Mouse (Mus musculus) G1E (cell line): ENCODE data around the gene Syt11.

Source experiments
- CTCF ChIP-seq: IDR thresholded peaks from 2 replicates; pipeline ENCODE4 v1.5.1; 2012; ENCODE audit warnings: low read depth, low read length, inconsistent platforms, mixed read lengths
- GATA1 ChIP-seq: IDR thresholded peaks from 2 replicates; pipeline ENCODE4 v1.6.1; 2012; ENCODE audit warnings: borderline replicate concordance, low read length, inconsistent platforms, mixed read lengths
- GATA2 ChIP-seq: IDR thresholded peaks from 2 replicates; pipeline ENCODE4 v1.6.1; 2012; ENCODE audit warnings: low read depth, low read length, inconsistent platforms, borderline replicate concordance
- POLR2AphosphoS5 ChIP-seq: IDR thresholded peaks from 2 replicates; pipeline ENCODE4 v1.6.1; 2012; ENCODE audit warnings: low read depth, low read length, inconsistent platforms; ENCODE audit not compliant: insufficient replicate concordance
- TAL1 ChIP-seq: conservative IDR thresholded peaks from 2 replicates; pipeline ENCODE4 v1.6.1; 2012; ENCODE audit warnings: low read depth, low read length, inconsistent platforms, mixed read lengths

GRCm38 (mm10) chr3:88746139-88746870 lies 28.7 kb downstream of the Syt11 start:
- TF ChIP-seq GATA1 (no peak), CTCF (no peak), GATA2 (no peak), POLR2AphosphoS5 (no peak), TAL1 (no peak)
